ENCODE assay signal across 8 mouse cellular contexts in the genomic region with DNA sequence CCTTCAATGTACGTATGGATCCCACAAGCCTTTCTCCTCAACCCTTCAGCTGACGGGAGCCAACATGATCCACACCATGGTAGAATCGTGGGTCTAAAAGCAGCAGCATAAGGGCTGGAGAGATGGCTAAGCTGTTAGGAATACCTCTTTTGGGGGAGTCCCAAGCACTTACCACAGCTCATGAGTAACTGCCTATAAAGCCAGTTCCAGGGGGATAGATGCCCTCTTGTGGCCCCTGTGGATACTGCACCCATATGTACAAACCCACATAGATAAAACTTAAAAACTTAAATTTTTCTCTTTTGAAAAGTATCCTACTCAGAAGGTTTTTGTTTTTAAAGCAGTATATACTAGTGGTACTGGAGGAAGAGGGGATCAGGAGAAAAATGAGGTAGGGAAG.
DNase-seq lines count a peak whose midpoint lies in the region; ATAC-seq and TF ChIP-seq lines count a peak whose summit lies in the region.

No protein-coding gene starts in this region.

- no peaks in the 10 kb centered on the region for H3K27me3 ChIP-seq in forebrain, embryonic 14.5 days (replicated peaks; ENCODE audit: control insufficient read depth, insufficient read depth, low read length)
- H3K27me3 ChIP-seq in forebrain, embryonic 13.5 days: no peaks in the 10 kb centered on the region
- no peaks in the 10 kb centered on the region for H3K27me3 ChIP-seq in small intestine, adult 2 months (ENCODE audit: control insufficient read depth, insufficient read depth, low read length)

- TF ChIP-seq CTCF in lung, adult 2 months (IDR thresholded peaks at IDR 0.05; ENCODE audit: insufficient read depth, low read length): peak; percentile 54; the same call in 1 of the 2 replicates
- peak; percentile 58; the same call in 1 of the 2 replicates for TF ChIP-seq CTCF in small intestine, adult 2 months (IDR thresholded peaks at IDR 0.05; ENCODE audit: extremely low read depth, insufficient read length, insufficient replicate concordance, low read depth, low read length)

- H3K27ac ChIP-seq in forebrain, embryonic 14.5 days (ENCODE audit: low read depth, low read length): no peak overlapping the region
- H3K27ac ChIP-seq in forebrain, embryonic 13.5 days: no peak overlapping the region
- H3K27ac ChIP-seq in small intestine, adult 2 months (ENCODE audit: insufficient read depth, low read depth, low read length): no peak overlapping the region

- peak; percentile 78 for DNase-seq in forebrain, embryonic 14.5 days (ENCODE audit: low spot score)
- DNase-seq in ovary, postnatal 14 days (ENCODE audit: low spot score): peak; percentile 41
- DNase-seq in ovary, postnatal 10 days (ENCODE audit: low spot score): no peak
- peak; percentile 11 for DNase-seq in cerebellum, adult 8-10 months
- peak; percentile 22 to 27 for DNase-seq in gastrocnemius, postnatal 36 days
- peak; percentile 39 for DNase-seq in lung, adult 2 months

- no peaks in the 10 kb centered on the region for H3K4me1 ChIP-seq in forebrain, embryonic 14.5 days (ENCODE audit: control insufficient read depth, insufficient read depth, low read length)
- H3K4me1 ChIP-seq in forebrain, embryonic 13.5 days: no peaks in the 10 kb centered on the region
- no peaks in the 10 kb centered on the region for H3K4me1 ChIP-seq in lung, adult 2 months (ENCODE audit: control insufficient read depth, insufficient read depth, low read length)
- no peaks in the 10 kb centered on the region for H3K4me1 ChIP-seq in small intestine, adult 2 months (ENCODE audit: control insufficient read depth, insufficient read depth, insufficient read length, low read length)

- intact Hi-C loops in gastrocnemius, postnatal 36 days (cut with DNase I): loop anchor here (1.0 to 10.0 kb wide), 3 partner anchors 202 to 370 kb away; a partner anchor contains a TSS

- no peak for ATAC-seq in forebrain, embryonic 14.5 days
- ATAC-seq in forebrain, embryonic 13.5 days: no peak

- no peaks in the 10 kb centered on the region for H3K9me3 ChIP-seq in forebrain, embryonic 14.5 days (replicated peaks; ENCODE audit: control insufficient read depth, low read length)
- no peaks in the 10 kb centered on the region for H3K9me3 ChIP-seq in forebrain, embryonic 13.5 days (replicated peaks)

- TF ChIP-seq POLR2A in lung, adult 2 months (IDR thresholded peaks at IDR 0.05; ENCODE audit: borderline replicate concordance, extremely low read depth, low read depth, low read length): no peak
- no peak for TF ChIP-seq POLR2A in small intestine, adult 2 months (IDR thresholded peaks at IDR 0.05; ENCODE audit: low read depth, low read length)

- H3K9ac ChIP-seq in forebrain, embryonic 14.5 days (ENCODE audit: low read length): no peak overlapping the region
- H3K9ac ChIP-seq in forebrain, embryonic 13.5 days: no peak overlapping the region

- WGBS in forebrain, embryonic 14.5 days: 65% methylated on average over 3 of the region's 3 CpGs
- 54% methylated on average over 3 of the region's 3 CpGs for WGBS in forebrain, embryonic 13.5 days
- 60% methylated on average over 3 of the region's 3 CpGs for WGBS in lung, adult 2 months
- WGBS in small intestine, adult 2 months: 71% methylated on average over 3 of the region's 3 CpGs

- H3K4me3 ChIP-seq in forebrain, embryonic 14.5 days (ENCODE audit: low read depth, low read length): no peak overlapping the region
- no peak overlapping the region for H3K4me3 ChIP-seq in forebrain, embryonic 13.5 days
- no peak overlapping the region for H3K4me3 ChIP-seq in lung, adult 2 months (replicated peaks; ENCODE audit: extremely low read depth, low read depth, low read length)
- H3K4me3 ChIP-seq in small intestine, adult 2 months (ENCODE audit: low read depth, low read length): no peak overlapping the region

- no peaks in the 10 kb centered on the region for H3K36me3 ChIP-seq in forebrain, embryonic 14.5 days (ENCODE audit: control insufficient read depth, insufficient read depth, low read length)
- H3K36me3 ChIP-seq in forebrain, embryonic 13.5 days (ENCODE audit: poor library complexity, severe bottlenecking): no peaks in the 10 kb centered on the region
- no peaks in the 10 kb centered on the region for H3K36me3 ChIP-seq in small intestine, adult 2 months (ENCODE audit: control insufficient read depth, insufficient read depth, low read length)

- no peak overlapping the region for H3K4me2 ChIP-seq in forebrain, embryonic 14.5 days (ENCODE audit: low read length)
- H3K4me2 ChIP-seq in forebrain, embryonic 13.5 days: no peak overlapping the region
